Mouse (Mus musculus) limb, embryonic 12.5 days (tissue): ENCODE measurements at regions not wholly inside any gene's neighbourhood (a gene's known extent, or its start where the extent isn't known, plus 50 kb on each side); places are given as distances from the start of the nearest gene placed in this dataset.

Experiments
- ATAC-seq: fragments of 200-750 bp; cut with Nextera tagmentation; 2 replicates; pipeline ENCODE4 v1.8.0; 2017; ENCODE audit warnings: low read depth, moderate TSS enrichment; ENCODE audit not compliant: insufficient number of reproducible peaks, insufficient read depth, low FRiP score, low TSS enrichment
- H3K27ac ChIP-seq: fragments of 300-500 bp; sonication (generic); 2 replicates; pipeline ENCODE4 v1.5.1; 2016; ENCODE audit warnings: mild to moderate bottlenecking, moderate library complexity
- H3K27me3 ChIP-seq: fragments of 300-500 bp; sonication (generic); 2 replicates; pipeline ENCODE4 v1.6.1; 2016; ENCODE audit warnings: mild to moderate bottlenecking, moderate library complexity
- H3K36me3 ChIP-seq: fragments of 300-500 bp; sonication (generic); 2 replicates; pipeline ENCODE4 v1.6.1; 2016; ENCODE audit warnings: mild to moderate bottlenecking, moderate library complexity
- H3K4me1 ChIP-seq: fragments of 300-500 bp; sonication (generic); replicated peaks from 2 replicates; pipeline ENCODE4 v1.6.1; 2016
- H3K4me2 ChIP-seq: fragments of 300-500 bp; sonication (generic); 2 replicates; pipeline ENCODE4 v1.6.1; 2016; ENCODE audit warnings: mild to moderate bottlenecking, moderate library complexity
- H3K4me3 ChIP-seq: fragments of 300-500 bp; sonication (generic); replicated peaks from 2 replicates; pipeline ENCODE4 v1.5.1; 2016; ENCODE audit warnings: mild to moderate bottlenecking
- H3K9ac ChIP-seq: fragments of 300-500 bp; sonication (generic); replicated peaks from 2 replicates; pipeline ENCODE4 v1.6.1; 2016; ENCODE audit warnings: mild to moderate bottlenecking, moderate library complexity
- H3K9me3 ChIP-seq: fragments of 300-500 bp; sonication (generic); 2 replicates; pipeline ENCODE4 v1.6.1; 2016; ENCODE audit warnings: mild to moderate bottlenecking, moderate library complexity
- WGBS: fragments of 180-500 bp; shearing (Covaris S2); methylation state at CpG from one replicate; pipeline ENCODE4 v1.1.7; 2016; 5-methylcytosine and 5-hydroxymethylcytosine counted together

DNA sequence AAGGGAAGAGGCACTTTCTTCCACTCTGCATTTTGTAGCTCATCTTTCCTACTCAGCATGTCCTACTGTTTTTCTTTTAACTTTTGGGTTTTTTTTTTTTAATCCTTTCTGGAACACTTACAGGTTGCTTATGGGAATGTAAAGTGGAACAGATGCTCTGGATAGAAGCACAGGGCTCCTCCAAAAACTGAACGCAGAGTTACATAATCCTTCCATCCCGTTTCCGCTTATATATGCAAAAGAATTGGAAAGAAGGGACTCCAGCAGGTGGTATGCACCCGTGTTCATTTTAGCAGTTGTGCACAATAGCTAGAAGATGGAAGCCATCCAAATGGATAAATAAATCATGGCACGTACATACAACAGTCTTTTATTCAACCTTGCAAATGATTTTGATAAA lies 127.0 kb upstream of the Zbtb20 start:
- no peak for ATAC-seq
- Histone ChIP-seq H3K4me1 (0 out of 2 replicates have a peak, but pooled peaks cover 3% of the 10 kb centered on the region), H3K27me3 (no peaks in the 10 kb centered on the region), H3K4me3 (no peak overlapping the region), H3K9ac (no peak overlapping the region), H3K27ac (no peak overlapping the region), H3K36me3 (no peaks in the 10 kb centered on the region), H3K9me3 (no peaks in the 10 kb centered on the region), H3K4me2 (no peak overlapping the region)
- 88% methylated on average over 5 of the region's 5 CpGs for WGBS

DNA sequence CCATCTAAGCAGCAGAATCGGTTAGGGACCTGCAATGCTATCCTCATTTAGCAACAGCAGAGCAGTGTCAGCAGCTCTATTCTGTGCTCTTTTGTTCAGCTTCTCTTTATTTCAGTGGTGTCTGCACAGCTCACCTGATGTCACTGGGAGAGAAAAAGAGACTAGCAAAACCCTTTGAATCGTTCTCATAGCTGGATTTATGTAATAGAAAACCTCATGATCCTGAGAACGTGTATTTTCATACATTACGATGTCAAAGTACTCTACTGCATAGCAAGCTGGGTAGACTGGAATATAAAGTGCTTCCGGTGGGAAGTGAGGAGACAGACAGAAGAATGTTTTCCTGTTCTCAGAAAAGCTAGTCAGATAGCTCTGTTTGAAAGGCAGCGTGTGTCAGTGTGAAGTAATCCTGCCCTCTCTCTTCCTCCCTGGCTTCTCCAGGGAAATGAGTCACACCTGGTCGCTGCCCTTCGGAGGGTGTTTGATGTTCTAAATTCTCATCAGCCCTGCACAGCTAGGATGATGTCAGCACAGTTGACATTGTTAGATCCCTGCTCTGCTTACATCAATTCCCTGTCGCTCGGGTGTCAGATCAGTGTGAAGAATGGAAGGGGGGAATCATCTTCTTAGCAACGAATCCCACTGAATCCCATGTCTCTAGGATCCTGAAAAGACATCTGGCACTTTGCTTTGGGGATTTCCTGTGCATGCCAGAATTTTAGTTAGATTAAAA lies 129.6 kb upstream of the Zbtb20 start:
- Histone ChIP-seq H3K4me1 (0 out of 2 replicates have a peak, but pooled peaks cover 3% of the 10 kb centered on the region), H3K27ac (no peak overlapping the region), H3K36me3 (no peaks in the 10 kb centered on the region), H3K4me3 (no peak overlapping the region), H3K9me3 (no peaks in the 10 kb centered on the region), H3K4me2 (no peak overlapping the region), H3K9ac (no peak overlapping the region), H3K27me3 (no peaks in the 10 kb centered on the region)
- 47% methylated on average over 11 of the region's 11 CpGs for WGBS
- no peak for ATAC-seq

DNA sequence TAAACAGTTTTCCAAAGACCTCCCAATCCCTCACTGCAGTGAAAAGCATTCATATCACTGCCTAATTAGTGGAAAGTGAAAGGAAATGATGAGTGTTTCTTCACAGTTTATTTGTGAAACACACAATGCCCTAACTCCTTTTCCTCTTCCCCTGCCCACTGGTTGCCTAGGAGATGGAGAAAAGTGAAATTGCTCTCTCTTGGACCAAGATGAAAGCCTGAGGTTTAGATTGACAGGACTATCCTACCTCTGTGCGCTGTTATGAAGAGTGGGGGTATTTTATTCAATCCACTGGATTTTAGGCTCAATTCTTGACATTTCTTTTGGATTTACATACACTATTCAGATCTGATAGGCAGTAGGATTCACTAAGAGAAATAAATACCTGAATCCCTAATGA lies 132.1 kb upstream of the Zbtb20 start:
- H3K4me3 ChIP-seq = no peak overlapping the region
- H3K36me3 ChIP-seq = no peaks in the 10 kb centered on the region
- H3K27me3 ChIP-seq = no peaks in the 10 kb centered on the region
- H3K27ac ChIP-seq = no peak overlapping the region
- 89% methylated on average over 1 of the region's 1 CpGs for WGBS
- 0 out of 2 replicates have a peak, but pooled peaks cover 3% of the 10 kb centered on the region for H3K4me1 ChIP-seq
- ATAC-seq = no peak
- no peak overlapping the region for H3K9ac ChIP-seq
- no peaks in the 10 kb centered on the region for H3K9me3 ChIP-seq
- H3K4me2 ChIP-seq = no peak overlapping the region

DNA sequence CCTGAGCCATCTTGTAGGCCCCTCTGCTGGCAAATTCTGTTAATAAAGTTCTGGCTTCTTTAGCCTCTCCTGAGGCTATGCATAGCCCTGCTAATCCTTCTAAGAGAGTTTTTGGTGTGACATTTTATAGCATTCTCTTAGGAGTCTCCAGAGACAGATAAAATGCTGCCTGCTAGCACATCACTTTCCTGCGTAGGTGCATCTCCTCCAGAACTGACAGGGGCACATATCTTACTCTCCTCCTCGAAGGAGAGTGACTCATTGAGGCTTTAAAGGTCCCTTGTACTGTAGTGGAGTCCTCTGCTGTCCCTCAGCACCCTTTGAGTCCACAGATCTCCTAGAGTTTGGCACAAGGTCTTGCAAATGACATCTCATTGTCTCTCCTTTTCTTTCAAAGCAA lies 132.6 kb upstream of the Zbtb20 start:
- no peaks in the 10 kb centered on the region for H3K36me3 ChIP-seq
- WGBS = 76% methylated on average over 2 of the region's 2 CpGs
- 0 out of 2 replicates have a peak, but pooled peaks cover 3% of the 10 kb centered on the region for H3K4me1 ChIP-seq
- no peak for ATAC-seq
- H3K27ac ChIP-seq = no peak overlapping the region
- no peaks in the 10 kb centered on the region for H3K9me3 ChIP-seq
- no peak overlapping the region for H3K4me3 ChIP-seq
- H3K27me3 ChIP-seq = no peaks in the 10 kb centered on the region
- no peak overlapping the region for H3K9ac ChIP-seq
- no peak overlapping the region for H3K4me2 ChIP-seq

DNA sequence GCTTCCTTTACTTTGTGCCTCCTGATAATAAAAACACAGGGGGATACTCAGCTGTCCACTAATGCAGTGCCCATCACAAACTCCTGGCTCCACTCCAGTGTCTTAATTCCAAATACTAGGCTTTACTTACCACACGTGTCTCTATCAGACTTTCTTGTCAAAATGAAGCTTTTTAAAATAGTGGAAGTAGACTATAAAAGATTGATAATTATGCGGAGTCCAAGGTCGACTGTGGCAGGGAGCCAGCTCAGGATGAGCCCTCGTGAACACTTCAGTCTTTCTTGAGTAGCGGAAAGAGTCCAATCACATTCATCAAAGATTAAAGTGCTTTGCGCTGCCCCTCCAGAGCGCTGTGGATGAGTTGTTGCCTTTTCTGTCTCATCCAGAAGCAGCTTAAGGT lies 147.9 kb upstream of the Zbtb20 start:
- no peak for ATAC-seq
- Histone ChIP-seq H3K4me2 (no peak overlapping the region), H3K4me1 (no peaks in the 10 kb centered on the region), H3K27ac (no peak overlapping the region), H3K9me3 (no peaks in the 10 kb centered on the region), H3K9ac (no peak overlapping the region), H3K27me3 (no peaks in the 10 kb centered on the region), H3K4me3 (no peak overlapping the region), H3K36me3 (no peaks in the 10 kb centered on the region)
- WGBS = 90% methylated on average over 7 of the region's 7 CpGs

DNA sequence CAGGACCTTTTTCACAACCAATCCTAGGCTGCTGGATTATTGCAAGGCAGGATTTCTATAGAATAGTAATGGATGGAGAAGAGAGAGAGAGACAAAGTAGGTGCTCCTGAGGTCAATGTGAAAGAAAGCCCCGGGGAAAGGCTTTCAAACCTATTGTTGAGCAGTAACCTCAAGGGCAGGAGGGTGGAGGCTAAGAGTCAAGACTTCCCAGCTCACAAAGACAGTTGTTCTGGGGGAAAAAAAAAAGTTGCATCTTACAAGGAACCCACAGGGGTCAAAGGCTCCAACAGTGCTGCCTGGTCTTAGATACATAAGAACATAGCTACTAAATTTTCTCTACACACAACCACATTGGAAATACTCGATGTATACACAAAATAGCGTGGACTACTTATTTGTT lies 155.8 kb upstream of the Zbtb20 start:
- Histone ChIP-seq H3K9me3 (no peaks in the 10 kb centered on the region), H3K27me3 (no peaks in the 10 kb centered on the region), H3K4me2 (no peak overlapping the region), H3K36me3 (no peaks in the 10 kb centered on the region), H3K4me1 (no peaks in the 10 kb centered on the region), H3K4me3 (no peak overlapping the region), H3K9ac (no peak overlapping the region), H3K27ac (no peak overlapping the region)
- ATAC-seq = no peak
- WGBS = 82% methylated on average over 3 of the region's 3 CpGs

DNA sequence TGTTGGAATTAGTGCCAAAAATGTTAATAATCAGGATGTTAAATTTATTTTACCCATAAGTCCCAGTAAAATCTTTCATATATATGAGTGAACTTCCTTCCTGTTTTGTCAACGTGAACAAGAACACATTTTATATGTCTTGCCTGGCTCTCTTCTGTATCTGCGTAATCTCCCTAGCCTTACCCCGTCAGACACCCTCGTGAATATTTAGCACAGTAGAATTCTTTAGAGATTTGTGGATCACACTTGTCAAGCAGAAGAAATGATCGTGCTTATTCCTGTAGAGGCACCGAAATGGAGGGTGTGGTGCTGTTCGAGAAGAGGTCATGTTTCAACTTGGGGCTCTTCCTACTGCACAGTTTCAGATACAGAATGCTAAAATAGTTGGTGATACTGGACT lies 157.2 kb upstream of the Zbtb20 start:
- H3K27ac ChIP-seq = no peak overlapping the region
- no peak overlapping the region for H3K4me3 ChIP-seq
- H3K27me3 ChIP-seq = no peaks in the 10 kb centered on the region
- no peaks in the 10 kb centered on the region for H3K4me1 ChIP-seq
- no peak for ATAC-seq
- no peaks in the 10 kb centered on the region for H3K9me3 ChIP-seq
- WGBS = 87% methylated on average over 7 of the region's 7 CpGs
- H3K36me3 ChIP-seq = no peaks in the 10 kb centered on the region
- no peak overlapping the region for H3K9ac ChIP-seq
- no peak overlapping the region for H3K4me2 ChIP-seq

DNA sequence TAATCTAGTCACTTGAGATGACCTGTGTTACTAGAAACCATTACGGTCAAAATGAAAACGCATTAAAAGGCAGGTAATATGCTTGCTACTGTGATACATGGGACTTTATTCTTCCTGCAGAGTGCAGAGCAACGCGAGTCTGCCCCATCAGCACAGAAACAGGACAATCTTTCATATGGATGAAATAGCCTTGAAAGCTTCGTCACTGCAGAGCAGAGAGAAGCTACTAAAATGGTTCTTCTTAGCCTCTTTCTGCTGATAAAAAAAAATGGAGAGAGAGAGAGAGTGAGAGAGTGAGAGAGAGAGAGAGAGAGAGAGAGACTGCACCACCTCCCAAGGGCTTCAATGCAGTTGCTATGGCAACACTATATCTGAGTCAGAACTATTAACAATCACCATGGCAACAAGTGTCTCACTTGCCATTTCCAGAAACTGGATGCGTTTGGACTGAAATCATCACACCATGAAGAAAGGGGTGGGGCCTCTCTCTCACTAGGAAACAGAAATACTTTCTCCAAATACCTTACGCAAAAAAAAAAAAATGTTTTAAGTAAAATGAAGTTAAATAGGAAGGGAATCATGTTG lies 157.8 kb upstream of the Zbtb20 start:
- Histone ChIP-seq H3K9ac (no peak overlapping the region), H3K4me1 (no peaks in the 10 kb centered on the region), H3K9me3 (no peaks in the 10 kb centered on the region), H3K36me3 (no peaks in the 10 kb centered on the region), H3K27me3 (no peaks in the 10 kb centered on the region), H3K4me3 (no peak overlapping the region), H3K27ac (no peak overlapping the region), H3K4me2 (no peak overlapping the region)
- no peak for ATAC-seq
- 82% methylated on average over 7 of the region's 7 CpGs for WGBS

DNA sequence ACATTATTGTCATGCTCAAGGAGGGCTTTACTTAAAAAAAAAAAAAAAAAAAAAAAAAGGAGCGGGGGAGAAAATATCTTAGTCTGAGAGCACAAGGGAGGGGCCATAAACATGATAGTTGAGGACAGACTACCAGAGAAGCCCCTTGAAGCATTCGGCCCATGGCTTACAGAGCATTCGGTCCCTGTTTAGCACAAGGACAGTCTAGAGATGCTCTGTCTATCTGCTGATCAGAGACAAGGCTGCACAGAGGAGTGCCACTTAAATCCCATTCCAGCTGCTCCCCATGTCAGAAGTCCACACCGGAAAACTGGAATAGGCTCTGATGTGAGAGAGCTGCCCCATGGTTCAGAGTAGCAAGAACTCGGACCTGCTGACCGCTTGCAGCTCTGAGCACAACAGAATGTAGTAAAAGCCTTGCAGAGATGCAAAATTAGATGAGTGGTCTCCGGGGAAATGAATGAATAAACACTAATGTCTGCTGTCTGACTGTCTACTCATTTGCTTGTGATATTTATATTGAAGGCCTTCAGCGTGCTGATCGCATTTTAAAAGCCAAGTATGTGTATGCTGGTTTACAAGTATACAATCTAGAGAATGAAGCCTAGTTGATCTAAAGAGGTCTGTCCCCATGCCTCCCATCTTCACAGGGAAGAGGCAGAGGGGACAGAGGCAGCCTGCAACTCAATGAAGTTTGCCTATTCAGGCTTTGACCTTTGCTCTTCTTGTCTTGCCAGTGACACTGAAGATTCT lies 158.4 kb upstream of the Zbtb20 start:
- Histone ChIP-seq H3K9ac (no peak overlapping the region), H3K4me3 (no peak overlapping the region), H3K9me3 (no peaks in the 10 kb centered on the region), H3K27me3 (no peaks in the 10 kb centered on the region), H3K27ac (no peak overlapping the region), H3K4me1 (no peaks in the 10 kb centered on the region), H3K36me3 (no peaks in the 10 kb centered on the region), H3K4me2 (no peak overlapping the region)
- ATAC-seq = no peak
- WGBS = 94% methylated on average over 9 of the region's 9 CpGs

DNA sequence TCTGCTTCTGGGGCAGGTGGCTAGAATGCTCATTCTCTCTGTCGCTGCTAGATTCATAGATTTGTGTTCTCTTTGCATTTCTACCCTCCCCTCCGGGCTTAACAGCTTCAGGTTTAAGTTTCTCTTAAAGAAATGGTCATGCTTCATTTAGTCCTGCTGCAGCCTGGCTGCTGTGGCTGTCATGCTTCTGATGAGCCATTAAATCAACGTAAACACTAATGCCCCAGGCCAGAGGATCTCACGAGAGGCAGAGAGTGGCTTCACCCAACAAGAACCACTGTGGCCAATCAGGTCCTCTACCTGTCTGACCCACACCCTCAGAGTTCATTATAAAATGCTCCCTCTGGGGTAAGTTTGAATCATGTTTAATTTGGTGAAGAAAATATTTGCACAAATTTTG lies 173.0 kb upstream of the Zbtb20 start:
- no peak for ATAC-seq
- Histone ChIP-seq H3K9me3 (no peaks in the 10 kb centered on the region), H3K4me3 (no peak overlapping the region), H3K9ac (no peak overlapping the region), H3K4me1 (no peaks in the 10 kb centered on the region), H3K27me3 (no peaks in the 10 kb centered on the region), H3K36me3 (no peaks in the 10 kb centered on the region), H3K27ac (no peak overlapping the region), H3K4me2 (no peak overlapping the region)
- WGBS = 42% methylated on average over 4 of the region's 4 CpGs

DNA sequence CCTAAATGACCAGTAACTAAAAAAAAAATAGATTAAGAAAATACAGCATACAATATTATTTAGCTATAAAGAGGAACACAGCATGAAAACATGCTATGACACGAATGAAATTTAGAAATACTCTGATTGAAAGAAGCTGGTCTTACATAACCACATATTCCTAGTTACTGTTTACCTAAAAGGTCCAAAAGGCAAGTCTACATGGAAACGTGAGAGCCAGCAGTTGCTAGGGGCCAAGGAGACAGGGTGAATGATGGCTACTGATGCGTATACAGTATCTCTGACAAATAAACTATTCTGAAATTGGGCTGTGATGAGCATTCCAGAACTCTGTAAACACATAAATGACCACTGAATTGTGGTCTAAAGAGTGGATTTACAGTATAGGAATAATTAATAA lies 194.5 kb upstream of the Zbtb20 start:
- Histone ChIP-seq H3K4me2 (no peak overlapping the region), H3K9ac (no peak overlapping the region), H3K27ac (no peak overlapping the region), H3K27me3 (no peaks in the 10 kb centered on the region), H3K9me3 (no peaks in the 10 kb centered on the region), H3K4me1 (no peaks in the 10 kb centered on the region), H3K4me3 (no peak overlapping the region), H3K36me3 (no peaks in the 10 kb centered on the region)
- ATAC-seq = no peak
- 77% methylated on average over 3 of the region's 3 CpGs for WGBS
